Mouse (Mus musculus) heart, embryonic 16.5 days (tissue): ENCODE results near the gene Slc27a2. TPM values are rescaled to one million over a fixed set of nuclear protein-coding genes. Genes with fewer than 3 reads are reported as not detected.

Experiments
- ATAC-seq: fragments of 200-750 bp; cut with Nextera tagmentation; replicated peaks from 2 replicates; pipeline ENCODE4 v1.8.0; 2017; ENCODE audit warnings: moderate number of reproducible peaks; ENCODE audit not compliant: insufficient read depth, low FRiP score; ENCODE audit errors: extremely low read depth
- H3K27ac ChIP-seq: fragments of 300-500 bp; sonication (generic); 2 replicates; pipeline ENCODE4 v1.5.1; 2014; ENCODE audit warnings: mild to moderate bottlenecking, low read length, control low read depth, moderate library complexity
- H3K27me3 ChIP-seq: fragments of 300-500 bp; sonication (generic); 2 replicates; pipeline ENCODE4 v1.6.1; 2014; ENCODE audit warnings: low read length, mixed read lengths; ENCODE audit not compliant: control insufficient read depth, insufficient read depth
- H3K36me3 ChIP-seq: fragments of 300-500 bp; sonication (generic); 2 replicates; pipeline ENCODE4 v1.6.1; 2014; ENCODE audit not compliant: control insufficient read depth, insufficient read depth
- H3K4me1 ChIP-seq: fragments of 300-500 bp; sonication (generic); 2 replicates; pipeline ENCODE4 v1.6.1; 2014; ENCODE audit warnings: low read length, mixed read lengths; ENCODE audit not compliant: control insufficient read depth, insufficient read depth
- H3K4me2 ChIP-seq: fragments of 300-500 bp; sonication (generic); 2 replicates; pipeline ENCODE4 v1.6.1; 2014; ENCODE audit warnings: low read depth, mild to moderate bottlenecking, control low read depth, low read length
- H3K4me3 ChIP-seq: fragments of 300-500 bp; sonication (generic); 2 replicates; pipeline ENCODE4 v1.5.1; 2014; ENCODE audit warnings: mild to moderate bottlenecking, control low read depth, low read length
- H3K9ac ChIP-seq: fragments of 300-500 bp; sonication (generic); 2 replicates; pipeline ENCODE4 v1.6.1; 2014; ENCODE audit warnings: low read length, control low read depth
- H3K9me3 ChIP-seq: fragments of 300-500 bp; sonication (generic); replicated peaks from 2 replicates; pipeline ENCODE4 v1.6.1; 2016; ENCODE audit warnings: low read length; ENCODE audit not compliant: control insufficient read depth
- WGBS: fragments of 180-500 bp; shearing (Covaris S2); extraction: QIAGEN DNeasy Blood & Tissue Kit; methylation state at CpG from one replicate; pipeline ENCODE4 v1.1.7; 2014; 5-methylcytosine and 5-hydroxymethylcytosine counted together
- polyA plus RNA-seq: library from polyadenylated mRNA; unstranded; fragments of >200 nt; fragmentation: Nextera tagmentation; extraction: Ambion mirVana; gene quantifications from 2 replicates; pipeline ENCODE4 v1.2.1, GENCODE M21; 2015

Slc27a2 gene
- polyA plus RNA-seq, 1 experiment from 2014 or later: 0.80 TPM

GRCm38 (mm10) chr2:126633165-126633564 lies 81.0 kb downstream of the Slc27a2 start:
- Histone ChIP-seq H3K36me3 (peaks cover 13% of the 10 kb centered on the region), H3K4me3 (no peak overlapping the region), H3K4me2 (no peak overlapping the region), H3K27me3 (no peaks in the 10 kb centered on the region), H3K4me1 (no peaks in the 10 kb centered on the region), H3K27ac (no peak overlapping the region), H3K9ac (no peak overlapping the region), H3K9me3 (no peaks in the 10 kb centered on the region)
- 87% methylated on average over 2 of the region's 2 CpGs for WGBS
- no peak for ATAC-seq

- H3K27ac ChIP-seq: 0 out of 2 replicates have a peak overlapping the region, but pooled peaks have one; percentile 35
- H3K4me3 ChIP-seq: no peak overlapping the region
- no peaks in the 10 kb centered on the region for H3K4me1 ChIP-seq
- no peak overlapping the region for H3K9ac ChIP-seq
- ATAC-seq: no peak
- peaks cover 28% of the 10 kb centered on the region for H3K36me3 ChIP-seq
- H3K9me3 ChIP-seq: peaks cover 3% of the 10 kb centered on the region
- H3K27me3 ChIP-seq: no peaks in the 10 kb centered on the region
- H3K4me2 ChIP-seq: no peak overlapping the region
- WGBS: 62% methylated on average over 12 of the region's 12 CpGs
These were observed 84.0 kb downstream of the Slc27a2 start for GRCm38 (mm10) chr2:126635939-126636823.

Other genes with a start within 250 kb of the Slc27a2 start
- gene Atp8b4, start 51.7 kb upstream of the Slc27a2 start, polyA plus RNA-seq: 1.1 and 2.0 TPM in 2 replicates
- gene Hdc, start 66.9 kb downstream of the Slc27a2 start, polyA plus RNA-seq: 9.8 and 11.4 TPM in 2 replicates
- 31.4 and 34.6 TPM in 2 replicates for gene Gabpb1, start 123.9 kb downstream of the Slc27a2 start, polyA plus RNA-seq
- 31.2 and 34.6 TPM in 2 replicates for gene Usp8, start 154.9 kb downstream of the Slc27a2 start, polyA plus RNA-seq
- gene Usp50, start 231.1 kb downstream of the Slc27a2 start, polyA plus RNA-seq: 1.8 and 2.1 TPM in 2 replicates